Mouse (Mus musculus) B cell, adult 2 months (primary cell): ENCODE results near the gene Fbp2.

Experiments
- DNase-seq, 2 experiments: peaks; one replicate each; pipeline ENCODE4 v3.0.0; 2022

Gene Fbp2

GRCm38 (mm10) chr13:62857941-62858915 is at the start of gene Fbp2:
Gene Fbp2 (minus strand): TSS chr13:62858422.
- DNase-seq, result no peak

DNA sequence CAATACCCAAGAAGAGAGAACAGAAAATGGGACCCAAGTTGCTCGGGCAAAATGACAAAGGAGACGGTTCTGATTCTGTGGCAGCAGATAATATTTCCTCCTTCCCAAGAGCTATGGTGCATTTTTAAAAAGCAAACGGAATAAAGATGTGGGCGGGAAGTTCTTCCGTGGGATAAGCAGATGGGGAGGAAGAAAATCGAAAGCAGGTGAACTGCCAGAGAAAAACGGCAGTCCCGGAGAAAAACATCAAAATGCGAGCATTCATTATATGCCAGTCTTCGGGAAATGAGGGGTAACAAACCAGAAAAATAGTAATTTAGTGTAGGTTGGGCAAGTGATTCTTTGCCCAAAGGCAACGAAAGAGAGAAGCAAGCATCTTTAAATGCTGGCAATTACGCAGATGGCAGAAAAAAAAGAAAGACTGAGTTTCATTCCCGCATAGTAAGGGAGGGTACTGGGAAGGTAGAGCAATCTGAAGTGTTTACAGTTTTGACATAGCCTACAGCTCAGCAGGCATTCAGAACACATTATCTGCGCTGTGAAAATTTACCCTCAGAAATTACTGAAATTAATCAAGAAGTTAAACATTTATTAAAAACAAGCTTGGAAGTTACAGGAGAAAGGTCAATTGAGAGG is 49.4 kb upstream of the Fbp2 start:
- DNase-seq, result no peak

DNA sequence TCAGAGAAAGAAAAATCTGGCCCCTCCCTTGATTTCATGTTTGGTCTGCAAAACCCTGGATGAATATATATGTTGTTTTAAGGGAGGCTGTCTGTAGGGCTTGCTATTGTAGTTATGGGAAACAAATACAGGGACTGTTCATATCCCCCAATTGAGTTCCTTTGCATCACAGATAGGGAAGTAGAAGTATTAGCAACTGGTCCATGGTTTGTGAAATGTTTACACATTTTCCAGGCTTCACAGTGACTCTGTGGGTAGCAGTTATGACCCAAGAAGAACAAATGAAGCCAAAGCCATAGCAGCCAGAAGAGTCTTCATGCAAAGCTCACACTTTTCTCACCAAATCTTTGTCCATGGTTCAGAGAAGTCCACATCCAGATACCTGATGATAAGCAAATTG is 42.9 kb upstream of the Fbp2 start:
- DNase-seq, result no peak

- DNase-seq, result no peak
Observed at GRCm38 (mm10) chr13:62897927-62898646, 39.9 kb upstream of the Fbp2 start.

DNA sequence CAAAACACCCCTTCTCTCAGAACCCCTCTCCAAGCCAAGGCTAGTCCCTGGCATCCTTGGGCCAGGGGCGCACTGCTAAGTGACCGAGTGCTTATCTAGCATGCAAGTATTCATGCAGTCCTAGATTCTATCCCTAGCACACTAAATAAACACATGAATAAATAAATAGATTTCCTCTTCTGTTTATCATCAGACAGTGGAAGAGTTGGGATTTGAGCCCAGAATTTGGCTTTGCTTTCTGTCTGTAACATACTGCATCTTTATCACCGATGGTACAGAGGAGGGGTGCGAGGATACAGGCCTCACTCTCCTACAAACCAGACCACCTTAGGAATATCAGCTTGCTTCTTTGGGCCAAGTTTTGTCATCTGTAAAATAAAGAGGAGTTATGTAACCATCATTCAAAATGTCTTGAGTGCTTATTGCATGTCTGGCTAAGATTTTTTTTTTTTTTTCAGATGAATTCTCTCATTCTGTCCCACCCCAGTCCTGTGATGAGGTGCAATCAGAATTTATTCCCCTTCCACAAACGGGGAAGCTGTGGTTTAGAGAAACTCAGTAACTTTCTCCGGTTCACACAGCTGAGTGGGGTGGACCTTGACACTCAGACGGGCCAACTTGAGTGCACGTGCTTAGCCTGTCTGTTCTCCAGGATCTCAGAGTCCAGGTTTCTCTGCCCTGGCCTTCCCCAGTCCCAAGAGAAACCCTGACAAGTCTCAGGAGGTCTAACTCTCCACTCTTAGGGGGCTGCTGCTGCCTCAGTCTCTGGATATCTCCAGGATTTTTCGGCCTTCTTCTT is 35.0 kb upstream of the Fbp2 start:
- no peak for DNase-seq

GRCm38 (mm10) chr13:62889311-62889710 is 31.1 kb upstream of the Fbp2 start:
- no peak for DNase-seq

GRCm38 (mm10) chr13:62887712-62888441 is 29.7 kb upstream of the Fbp2 start, which contains the start of gene Fbp1:
Gene Fbp1 (minus strand): TSS chr13:62888282.
- peak; percentile 13 to 15 for DNase-seq

DNA sequence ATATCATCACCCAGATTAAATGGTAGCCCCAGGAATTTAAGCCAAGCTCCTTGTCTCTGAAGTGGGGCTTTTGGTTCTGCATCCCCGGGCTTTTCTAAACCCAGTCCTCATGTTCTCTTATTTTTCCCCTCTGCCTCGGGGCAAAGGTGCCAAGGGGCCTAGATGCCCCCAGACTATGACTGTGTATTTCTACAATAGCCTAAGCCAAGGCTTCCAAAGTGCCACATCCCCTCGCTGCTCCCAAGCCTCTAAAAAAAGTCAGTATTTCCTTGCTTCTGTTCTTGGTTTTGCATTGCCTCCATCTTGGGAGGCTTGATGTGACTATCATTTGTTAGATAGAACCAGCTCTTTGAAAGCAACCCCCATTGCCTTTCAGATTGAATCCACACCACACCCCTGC is 26.3 kb upstream of the Fbp2 start:
- no peak for DNase-seq

DNA sequence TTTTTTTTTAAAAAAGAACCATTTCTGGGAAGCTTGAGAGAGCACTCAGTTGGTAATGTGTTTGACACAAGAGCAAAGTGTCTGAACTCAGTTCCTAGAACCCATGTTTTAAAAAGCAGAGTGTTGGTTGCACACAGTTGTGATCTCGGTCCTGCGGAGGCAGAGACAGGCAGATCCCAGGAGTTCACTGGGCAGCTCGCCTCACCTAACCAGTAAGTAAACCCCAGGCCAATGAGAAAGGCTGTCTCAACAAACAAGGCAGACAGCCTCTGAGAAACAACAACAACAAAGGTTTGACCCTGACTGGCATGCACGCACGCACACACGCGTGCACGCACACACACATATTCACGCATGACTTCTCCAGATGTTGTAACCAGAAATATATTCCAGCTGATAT is 25.7 kb upstream of the Fbp2 start:
- DNase-seq, result no peak

DNA sequence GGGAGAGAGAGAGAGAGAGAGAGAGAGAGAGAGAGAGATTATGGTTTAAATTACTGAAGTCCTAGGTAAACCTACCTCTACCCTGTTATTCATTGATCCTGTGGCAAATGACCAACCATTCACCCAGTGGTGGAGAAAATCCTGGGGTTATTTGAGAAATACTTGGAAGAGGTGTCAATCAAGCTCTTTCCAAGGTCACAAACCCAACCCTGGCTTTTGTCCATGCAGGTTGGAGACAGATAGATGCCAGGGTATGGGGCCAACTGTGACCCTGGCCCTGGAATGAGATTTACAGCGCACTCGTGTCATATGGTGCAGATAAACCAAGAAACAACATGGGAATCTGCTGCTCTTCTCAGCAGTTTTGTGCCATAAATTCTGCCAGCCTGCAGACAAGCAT is 25.2 kb upstream of the Fbp2 start:
- DNase-seq, result no peak

DNA sequence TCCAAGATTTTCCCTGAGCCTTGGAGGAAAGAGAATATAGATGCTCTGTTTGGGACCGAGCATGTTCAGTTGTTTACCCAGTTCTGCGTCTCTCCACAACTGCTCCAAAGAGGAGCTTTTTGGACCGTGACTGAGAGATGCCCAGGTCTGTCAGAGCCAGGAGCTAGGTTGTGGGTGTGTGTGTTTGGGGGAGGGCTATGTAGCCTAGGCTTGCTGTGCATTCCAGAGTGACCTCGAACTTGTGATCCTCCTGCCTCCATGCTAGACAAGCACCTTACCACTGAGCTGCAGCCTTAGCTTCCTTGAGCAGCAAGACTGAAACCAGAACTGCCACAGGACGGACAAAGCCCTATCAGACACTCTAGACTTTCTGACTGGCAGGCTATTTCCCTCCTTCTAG is 24.6 kb upstream of the Fbp2 start:
- DNase-seq, result no peak

DNA sequence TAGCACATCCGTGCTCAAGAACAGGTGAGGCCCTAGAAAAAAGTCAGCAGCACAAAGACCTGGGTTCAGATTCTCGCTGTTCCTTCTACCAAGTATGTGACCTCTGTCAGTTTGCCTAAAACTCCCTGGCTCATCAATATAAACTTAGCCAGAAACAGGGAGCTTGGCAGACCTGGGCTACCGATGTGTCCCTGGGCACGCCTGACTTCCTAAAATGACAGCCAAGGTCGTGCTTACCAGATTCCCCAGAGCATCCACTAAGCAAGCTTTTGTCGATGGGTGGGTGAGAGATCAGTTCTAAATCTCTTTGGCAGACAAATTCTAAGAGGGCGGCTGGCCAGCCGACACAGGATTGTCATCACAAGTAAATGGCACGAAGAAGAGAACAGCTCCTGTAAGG is 23.1 kb upstream of the Fbp2 start:
- DNase-seq, result no peak

GRCm38 (mm10) chr13:62879831-62880615 is 21.8 kb upstream of the Fbp2 start:
- DNase-seq, result peak; percentile 32 to 39

DNA sequence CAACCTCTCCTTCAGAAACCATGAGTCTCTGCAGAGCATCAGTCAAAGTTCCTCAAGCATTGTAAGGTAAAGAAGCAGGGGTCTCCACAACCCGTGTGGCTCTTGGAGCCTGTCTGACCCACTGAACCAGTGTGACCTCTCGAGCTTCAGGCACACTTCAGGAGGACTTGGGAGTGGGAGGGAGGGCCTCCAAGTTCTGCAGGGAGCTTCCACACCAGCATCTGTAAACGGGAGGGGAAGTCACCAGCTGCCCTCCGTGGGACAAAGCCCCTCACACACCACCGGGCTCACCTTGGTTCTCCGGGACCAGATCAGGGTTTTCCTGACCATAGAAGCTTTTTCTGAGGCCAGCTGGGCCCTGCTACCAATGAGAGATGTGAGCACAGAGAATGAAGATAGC is 21.2 kb upstream of the Fbp2 start:
- DNase-seq, result no peak

GRCm38 (mm10) chr13:62877247-62877646 is 19.0 kb upstream of the Fbp2 start:
- no peak for DNase-seq

- no peak for DNase-seq
Observed at GRCm38 (mm10) chr13:62876111-62876510, 17.9 kb upstream of the Fbp2 start.

GRCm38 (mm10) chr13:62872252-62872651 is 14.0 kb upstream of the Fbp2 start:
- DNase-seq, result no peak

DNA sequence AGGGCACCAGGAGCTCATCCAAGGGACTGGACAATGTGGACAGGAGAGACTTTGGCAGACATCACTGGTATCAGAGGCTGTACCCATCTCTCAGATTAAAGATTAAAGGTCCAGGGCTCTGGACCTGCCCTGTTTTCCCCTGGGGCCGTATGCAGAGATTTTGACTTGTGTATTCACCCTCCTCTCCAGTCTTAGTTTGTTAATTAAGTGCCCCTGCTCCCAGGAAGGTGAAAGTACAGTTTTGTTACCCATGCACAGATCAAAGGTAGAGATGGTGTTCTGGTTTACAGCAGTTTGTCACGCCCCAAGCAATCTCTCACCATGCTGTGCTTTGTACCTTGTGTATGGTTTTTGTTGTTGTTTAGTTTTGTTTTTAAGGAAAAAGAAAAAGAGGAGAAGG is 12.4 kb upstream of the Fbp2 start:
- DNase-seq, result no peak

DNA sequence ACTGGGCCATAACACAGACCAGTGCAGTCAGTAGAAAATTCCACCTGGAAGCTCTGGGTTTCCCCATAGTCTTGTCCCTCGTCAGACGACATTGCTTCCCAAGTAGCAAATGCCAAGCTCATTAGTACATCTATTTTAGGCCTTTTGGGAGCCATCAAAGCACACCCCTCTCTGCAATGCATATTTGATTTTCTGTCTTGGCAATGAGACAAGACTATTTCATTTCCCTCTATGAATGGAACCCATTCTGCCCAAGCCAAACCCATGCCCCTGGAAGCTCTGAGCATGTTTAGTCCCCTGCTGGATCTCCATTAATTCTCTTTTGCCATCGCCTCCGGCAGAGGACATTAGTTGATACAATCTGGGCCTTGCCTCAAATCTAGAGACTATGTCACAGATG is 8.6 kb upstream of the Fbp2 start:
- DNase-seq, result no peak

- no peak for DNase-seq
Observed at GRCm38 (mm10) chr13:62865651-62866315, 7.6 kb upstream of the Fbp2 start.

DNA sequence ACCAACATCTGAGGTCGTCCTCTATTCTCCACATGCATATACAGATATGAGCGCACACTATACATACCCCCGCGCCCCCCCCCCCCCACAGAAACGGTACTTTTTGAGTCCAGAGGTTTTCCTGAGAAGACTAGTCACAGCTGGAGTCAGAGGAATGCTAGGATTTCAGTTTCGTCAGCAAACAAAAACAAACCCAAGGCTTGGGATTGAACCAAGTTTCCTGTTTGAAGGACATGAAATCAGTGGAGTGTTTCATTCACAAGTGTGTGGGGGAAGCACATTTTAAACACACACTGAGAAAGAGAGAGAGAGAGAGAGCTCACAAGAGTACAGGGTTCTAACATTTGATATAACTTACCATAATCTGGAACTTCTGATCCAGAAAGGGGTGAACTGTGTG is 5.5 kb upstream of the Fbp2 start:
- no peak for DNase-seq
